Mouse (Mus musculus) layer of hippocampus, postnatal 36 days (tissue): Measurements from ENCODE around the gene Sgsm3. TPM values are rescaled to one million over a fixed set of nuclear protein-coding genes. Genes with fewer than 3 reads are reported as not detected.

ENCODE experiments used
- DNase-seq, 2 experiments: peaks; one replicate each; pipeline ENCODE4 v3.0.0; 2022
- total RNA-seq, 2 experiments: library from RNA; stranded (reverse); gene quantifications; 2 replicates each; pipeline ENCODE4 v1.2.3; 2021

The Sgsm3 gene
- total RNA-seq, 2 experiments from 2014 or later, result 72.0 to 84.3 TPM

- peak; percentile 77 to 80 for DNase-seq
Observed at GRCm38 (mm10) chr15:81027378-81028173, 50.0 kb downstream of the Sgsm3 start.

GRCm38 (mm10) chr15:81030891-81031425 is 53.4 kb downstream of the Sgsm3 start:
- DNase-seq, result no peak

GRCm38 (mm10) chr15:81031611-81032010 is 54.0 kb downstream of the Sgsm3 start:
- no peak for DNase-seq

GRCm38 (mm10) chr15:81032941-81033629 is 55.5 kb downstream of the Sgsm3 start:
- DNase-seq, result no peak

- DNase-seq, result no peak
Observed at GRCm38 (mm10) chr15:81034119-81034518, 56.6 kb downstream of the Sgsm3 start.

GRCm38 (mm10) chr15:81035417-81036162 is 58.0 kb downstream of the Sgsm3 start:
- DNase-seq, result no peak

- DNase-seq, result no peak
Observed at GRCm38 (mm10) chr15:81038419-81038818, 60.9 kb downstream of the Sgsm3 start.

GRCm38 (mm10) chr15:81041767-81042166 is 64.2 kb downstream of the Sgsm3 start:
- no peak for DNase-seq

GRCm38 (mm10) chr15:81042276-81042931 is 64.8 kb downstream of the Sgsm3 start:
- DNase-seq, result no peak

GRCm38 (mm10) chr15:81044446-81044845 is 66.9 kb downstream of the Sgsm3 start:
- no peak for DNase-seq

GRCm38 (mm10) chr15:81045336-81045735 is 67.8 kb downstream of the Sgsm3 start:
- no peak for DNase-seq

GRCm38 (mm10) chr15:81046061-81046460 is 68.5 kb downstream of the Sgsm3 start:
- no peak for DNase-seq

- DNase-seq, result no peak
Observed at GRCm38 (mm10) chr15:81047497-81047896, 69.9 kb downstream of the Sgsm3 start.

- DNase-seq, result no peak
Observed at GRCm38 (mm10) chr15:81049401-81050053, 72.0 kb downstream of the Sgsm3 start.

- DNase-seq, result no peak
Observed at GRCm38 (mm10) chr15:81050488-81050887, 72.9 kb downstream of the Sgsm3 start.

- no peak for DNase-seq
Observed at GRCm38 (mm10) chr15:81052491-81052890, 74.9 kb downstream of the Sgsm3 start.

GRCm38 (mm10) chr15:81055488-81055887 is 77.9 kb downstream of the Sgsm3 start:
- DNase-seq, result no peak

GRCm38 (mm10) chr15:81057736-81058135 is 80.2 kb downstream of the Sgsm3 start:
- DNase-seq, result no peak

GRCm38 (mm10) chr15:81060975-81061374 is 83.4 kb downstream of the Sgsm3 start:
- no peak for DNase-seq
